Mouse (Mus musculus): ENCODE measurements at regions not wholly inside any gene's neighbourhood (a gene's known extent, or its start where the extent isn't known, plus 50 kb on each side); places are given as distances from the start of the nearest gene placed in this dataset.

GRCm38 (mm10) chr5:43422815-43423687, 92.3 kb upstream of the C1qtnf7 start:
- ATAC-seq (ENCODE audit: low TSS enrichment), result peak; percentile 99

GRCm38 (mm10) chr5:43424551-43425257, 90.6 kb upstream of the C1qtnf7 start:
- ATAC-seq (ENCODE audit: low TSS enrichment), result no peak

- no peak for ATAC-seq (ENCODE audit: low TSS enrichment)
Observed at GRCm38 (mm10) chr5:43433337-43433736, 82.0 kb upstream of the C1qtnf7 start.

GRCm38 (mm10) chr5:43439191-43439590, 76.1 kb upstream of the C1qtnf7 start:
- no peak for ATAC-seq (ENCODE audit: low TSS enrichment)

- ATAC-seq (ENCODE audit: low TSS enrichment), result no peak
Observed at GRCm38 (mm10) chr5:43441306-43441705, 74.0 kb upstream of the C1qtnf7 start.

- ATAC-seq (ENCODE audit: low TSS enrichment), result no peak
Observed at GRCm38 (mm10) chr5:43444582-43445214, 70.6 kb upstream of the C1qtnf7 start.

GRCm38 (mm10) chr5:43445620-43446019, 69.7 kb upstream of the C1qtnf7 start:
- ATAC-seq (ENCODE audit: low TSS enrichment), result no peak

GRCm38 (mm10) chr5:43446295-43446694, 69.0 kb upstream of the C1qtnf7 start:
- no peak for ATAC-seq (ENCODE audit: low TSS enrichment)

GRCm38 (mm10) chr5:43456018-43456417, 59.3 kb upstream of the C1qtnf7 start:
- peak; percentile 65; the same call in 1 of the 2 replicates for ATAC-seq (ENCODE audit: low TSS enrichment)

GRCm38 (mm10) chr5:43457725-43458124, 57.6 kb upstream of the C1qtnf7 start:
- no peak for ATAC-seq (ENCODE audit: low TSS enrichment)

- ATAC-seq (ENCODE audit: low TSS enrichment), result peak; percentile 64
Observed at GRCm38 (mm10) chr5:43461987-43462715, 53.2 kb upstream of the C1qtnf7 start.

Measured in frontal cortex, adult (tissue).